Mouse (Mus musculus) inflammation-experienced regulatory T-cells (primary cell): ENCODE data around the gene Poll. TPM values are rescaled to one million over a fixed set of nuclear protein-coding genes. Genes with fewer than 3 reads are reported as not detected.

Experiments used
- polyA plus RNA-seq, 2 experiments: library from polyadenylated mRNA; unstranded; fragments of 100-300 nt; shearing (Covaris generic); gene quantifications; one replicate each; pipeline ENCODE4 v1.2.1; 2017

Gene Poll
- polyA plus RNA-seq = 10 to 100 TPM; 10.5 to 16.6 TPM

DNA sequence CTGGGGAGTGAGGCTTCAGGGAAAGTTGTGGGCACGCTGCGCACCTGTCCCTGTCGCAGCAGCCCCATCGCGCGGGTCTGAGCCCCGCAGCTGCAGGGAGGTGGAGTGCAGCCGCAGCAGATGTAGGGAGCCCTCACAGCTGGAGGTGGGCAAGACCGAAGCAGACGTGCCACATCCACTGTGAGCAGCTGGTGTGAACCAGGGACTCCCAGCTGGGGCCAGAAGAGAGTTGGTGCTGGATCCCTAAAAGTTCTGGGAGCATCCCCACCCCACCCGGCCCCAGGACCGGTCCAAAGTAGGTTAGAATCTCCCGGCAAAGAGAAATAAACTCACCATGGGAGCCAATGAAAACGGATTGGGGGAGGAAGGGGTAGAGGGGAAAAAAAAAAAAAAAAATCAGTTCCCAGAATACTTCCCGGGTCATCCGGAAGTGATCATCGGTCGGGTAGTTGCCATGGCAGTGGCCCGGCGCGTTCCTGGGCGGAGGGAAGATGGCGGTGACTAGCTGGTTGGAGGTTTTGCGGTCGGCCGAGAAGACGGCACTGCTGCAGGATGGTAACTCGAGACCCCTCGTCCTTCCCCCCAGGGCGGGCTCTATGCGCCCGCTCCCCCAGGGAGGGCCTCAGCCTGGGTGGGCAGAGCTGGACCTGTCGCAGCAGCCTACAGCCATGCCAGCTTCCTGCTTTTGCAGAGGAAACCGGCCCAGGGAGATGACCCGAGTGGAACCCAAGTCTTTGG is at the start of gene Poll, which contains the start of gene Gm17018:
Poll (minus strand) TSS at position 379 of the 738 bp plus-strand sequence.
Gm17018 (plus strand) TSS at position 463 of the 738 bp plus-strand sequence.

Other genes with a start within 250 kb of the Poll start
- 10 to 100 TPM; 24.2 to 27.1 TPM for gene Btrc, start 196.8 kb downstream of the Poll start, polyA plus RNA-seq
- 10 to 100 TPM; 46.6 to 48.7 TPM for gene Gm17018, start 84 bp upstream of the Poll start, polyA plus RNA-seq
- 10 to 100 TPM; 18.8 to 30.1 TPM for gene Fbxw4, start 99.8 kb upstream of the Poll start, polyA plus RNA-seq
- gene Fgf8, start 182.4 kb upstream of the Poll start, polyA plus RNA-seq = not detected
- 10 to 100 TPM; 28.6 to 32.8 TPM for gene Npm3, start 189.1 kb upstream of the Poll start, polyA plus RNA-seq
- gene Mgea5, start 223.3 kb upstream of the Poll start, polyA plus RNA-seq = 100 to 1,000 TPM; 194 to 217 TPM